Mouse (Mus musculus) limb, embryonic 13.5 days (tissue): ENCODE data around the gene Elf2. TPM values are rescaled to one million over a fixed set of nuclear protein-coding genes. Genes with fewer than 3 reads are reported as not detected.

Source experiments
- ATAC-seq: fragments of 200-750 bp; cut with Nextera tagmentation; 2 replicates; pipeline ENCODE4 v1.8.0; 2017; ENCODE audit warnings: low read depth, moderate number of reproducible peaks, moderate TSS enrichment; ENCODE audit not compliant: low FRiP score
- H3K27ac ChIP-seq: fragments of 300-500 bp; sonication (generic); 2 replicates; pipeline ENCODE4 v1.5.1; 2015; ENCODE audit warnings: inconsistent platforms, mild to moderate bottlenecking, moderate library complexity
- H3K27me3 ChIP-seq: fragments of 300-500 bp; sonication (generic); 2 replicates; pipeline ENCODE4 v1.6.1; 2015; ENCODE audit warnings: mild to moderate bottlenecking, inconsistent platforms
- H3K36me3 ChIP-seq: fragments of 300-500 bp; sonication (generic); 2 replicates; pipeline ENCODE4 v1.6.1; 2015; ENCODE audit warnings: inconsistent platforms, mild to moderate bottlenecking, moderate library complexity
- H3K4me1 ChIP-seq: fragments of 300-500 bp; sonication (generic); 2 replicates; pipeline ENCODE4 v1.6.1; 2015; ENCODE audit warnings: inconsistent platforms
- H3K4me2 ChIP-seq: fragments of 300-500 bp; sonication (generic); replicated peaks from 2 replicates; pipeline ENCODE4 v1.6.1; 2015; ENCODE audit warnings: inconsistent platforms, mild to moderate bottlenecking, moderate library complexity
- H3K4me3 ChIP-seq: fragments of 300-500 bp; sonication (generic); 2 replicates; pipeline ENCODE4 v1.5.1; 2015; ENCODE audit warnings: moderate library complexity, mild to moderate bottlenecking, inconsistent platforms
- H3K9ac ChIP-seq: fragments of 300-500 bp; sonication (generic); 2 replicates; pipeline ENCODE4 v1.6.1; 2015; ENCODE audit warnings: mild to moderate bottlenecking, inconsistent platforms
- H3K9me3 ChIP-seq: fragments of 300-500 bp; sonication (generic); 2 replicates; pipeline ENCODE4 v1.6.1; 2016; ENCODE audit warnings: inconsistent platforms
- WGBS: fragments of 180-500 bp; shearing (Covaris S2); methylation state at CpG from one replicate; pipeline ENCODE4 v1.1.7; 2015; 5-methylcytosine and 5-hydroxymethylcytosine counted together
- polyA plus RNA-seq: library from polyadenylated mRNA; unstranded; fragments of >200 nt; fragmentation: Nextera tagmentation; extraction: Ambion mirVana; gene quantifications from 2 replicates; pipeline ENCODE4 v1.2.1, GENCODE M21; 2015

Gene Elf2
- polyA plus RNA-seq, 1 experiment from 2014 or later = 65.0 TPM

DNA sequence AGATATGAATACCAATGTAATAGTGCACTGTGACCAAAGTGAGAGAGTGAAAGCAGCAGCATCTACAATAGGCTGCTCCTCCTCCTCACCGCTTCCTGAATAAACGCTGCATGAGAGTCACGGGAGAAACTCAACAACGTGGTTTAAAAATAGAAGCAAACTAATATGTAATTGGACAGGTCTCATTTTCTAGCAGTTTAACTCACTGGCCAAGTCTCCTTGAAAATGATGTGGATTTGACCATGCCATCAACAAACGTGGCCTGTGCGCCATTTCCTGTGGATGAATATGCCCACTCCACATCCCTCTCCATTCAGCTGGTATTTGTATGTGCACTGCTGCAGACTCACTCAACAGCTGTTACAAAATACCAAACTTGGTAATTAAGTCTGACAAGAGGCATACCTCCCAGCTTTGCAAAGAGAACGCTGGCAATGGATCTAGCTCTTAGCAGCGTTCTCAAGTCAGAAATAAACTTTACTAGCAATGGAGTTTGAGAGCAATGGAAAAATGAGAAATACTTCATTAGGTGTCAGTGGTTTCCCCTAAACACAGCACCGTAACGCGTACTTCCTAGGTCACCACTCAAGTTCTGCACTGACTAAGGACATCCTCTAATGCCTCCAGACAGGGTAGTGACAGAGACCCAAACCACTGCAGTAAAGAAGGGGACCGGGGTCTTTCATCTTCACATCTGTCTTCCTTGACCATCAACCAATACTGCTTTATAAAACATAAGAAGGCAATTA, 70.2 kb downstream of the Elf2 start:
- no peak overlapping the region for H3K4me2 ChIP-seq
- H3K4me3 ChIP-seq = no peak overlapping the region
- H3K27me3 ChIP-seq = no peaks in the 10 kb centered on the region
- 79% methylated on average over 12 of the region's 12 CpGs for WGBS
- H3K9ac ChIP-seq = no peak overlapping the region
- no peaks in the 10 kb centered on the region for H3K9me3 ChIP-seq
- ATAC-seq = no peak
- H3K4me1 ChIP-seq = peaks cover 16% of the 10 kb centered on the region
- peaks cover 13% of the 10 kb centered on the region for H3K36me3 ChIP-seq
- no peak overlapping the region for H3K27ac ChIP-seq

DNA sequence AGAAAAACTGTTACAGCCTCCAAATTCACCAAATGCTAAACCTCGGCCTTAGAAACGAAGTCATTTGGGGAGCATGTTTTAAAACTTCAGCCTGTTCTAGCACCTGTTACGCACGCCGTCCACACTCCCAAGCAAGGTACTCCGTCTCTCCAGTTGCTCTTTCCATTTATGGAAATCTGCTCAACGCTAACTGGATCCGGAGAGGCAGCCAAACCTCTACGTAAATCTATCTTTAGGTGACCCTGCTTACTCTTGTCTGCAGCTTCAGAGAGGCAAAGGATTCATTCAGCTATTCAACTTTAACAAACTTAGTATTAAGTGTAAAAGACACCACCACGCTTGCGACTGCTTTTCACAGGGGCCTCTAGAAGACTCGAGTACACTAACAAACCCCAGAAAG, 72.0 kb downstream of the Elf2 start:
- 73% methylated on average over 12 of the region's 12 CpGs for WGBS
- Histone ChIP-seq H3K4me1 (peaks cover 10% of the 10 kb centered on the region; the same call in 1 of the 2 replicates), H3K27me3 (no peaks in the 10 kb centered on the region), H3K27ac (no peak overlapping the region), H3K36me3 (peaks cover 32% of the 10 kb centered on the region), H3K4me2 (no peak overlapping the region), H3K4me3 (no peak overlapping the region), H3K9ac (no peak overlapping the region), H3K9me3 (no peaks in the 10 kb centered on the region)
- no peak for ATAC-seq

DNA sequence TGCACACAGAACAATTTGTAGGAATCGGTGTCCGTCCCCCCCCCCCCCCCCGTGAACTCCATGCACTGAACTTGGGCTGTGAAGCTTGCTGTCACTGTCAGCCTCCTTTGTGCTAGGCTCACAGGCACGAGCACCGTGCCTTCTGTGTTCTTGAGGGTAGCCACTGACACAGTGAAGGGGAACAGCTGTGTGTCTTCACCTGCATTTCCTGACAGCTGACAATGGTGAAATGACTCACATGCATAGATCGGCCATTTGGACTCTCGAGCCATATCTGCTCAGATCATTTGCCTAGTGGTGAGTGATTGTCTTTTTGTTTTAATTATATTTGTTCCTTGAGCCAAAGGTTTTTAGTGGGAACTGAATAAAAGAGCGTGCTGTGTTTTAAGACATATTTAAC, 77.5 kb downstream of the Elf2 start:
- Histone ChIP-seq H3K27ac (no peak overlapping the region), H3K9me3 (no peaks in the 10 kb centered on the region), H3K27me3 (no peaks in the 10 kb centered on the region), H3K4me1 (no peaks in the 10 kb centered on the region), H3K9ac (no peak overlapping the region), H3K36me3 (peaks cover 78% of the 10 kb centered on the region), H3K4me2 (no peak overlapping the region), H3K4me3 (no peak overlapping the region)
- WGBS = 91% methylated on average over 8 of the region's 8 CpGs
- no peak for ATAC-seq

DNA sequence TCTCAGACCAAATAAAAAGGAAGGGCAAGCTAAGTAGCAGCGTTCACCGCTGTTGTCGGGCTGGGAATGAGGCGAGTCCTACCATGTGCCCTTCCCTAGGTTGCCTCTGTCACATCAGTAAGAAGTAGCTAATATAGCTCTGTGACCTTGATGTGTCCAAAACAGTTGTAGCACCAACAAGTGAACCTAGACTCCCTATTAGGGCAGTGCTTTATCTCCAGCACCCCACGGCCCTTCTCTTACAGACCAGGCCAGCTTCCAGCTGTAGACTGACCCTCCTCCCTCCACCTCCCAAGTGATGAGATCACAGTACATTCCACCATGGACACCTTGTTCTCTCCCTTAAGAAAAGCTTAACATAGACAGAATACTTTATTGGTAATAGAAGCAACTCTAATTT, 82.4 kb downstream of the Elf2 start:
- Histone ChIP-seq H3K4me3 (no peak overlapping the region), H3K27me3 (no peaks in the 10 kb centered on the region), H3K36me3 (peaks cover 88% of the 10 kb centered on the region), H3K4me2 (no peak overlapping the region), H3K9ac (no peak overlapping the region), H3K4me1 (no peaks in the 10 kb centered on the region), H3K27ac (no peak overlapping the region), H3K9me3 (no peaks in the 10 kb centered on the region)
- WGBS = 94% methylated on average over 5 of the region's 5 CpGs
- no peak for ATAC-seq

DNA sequence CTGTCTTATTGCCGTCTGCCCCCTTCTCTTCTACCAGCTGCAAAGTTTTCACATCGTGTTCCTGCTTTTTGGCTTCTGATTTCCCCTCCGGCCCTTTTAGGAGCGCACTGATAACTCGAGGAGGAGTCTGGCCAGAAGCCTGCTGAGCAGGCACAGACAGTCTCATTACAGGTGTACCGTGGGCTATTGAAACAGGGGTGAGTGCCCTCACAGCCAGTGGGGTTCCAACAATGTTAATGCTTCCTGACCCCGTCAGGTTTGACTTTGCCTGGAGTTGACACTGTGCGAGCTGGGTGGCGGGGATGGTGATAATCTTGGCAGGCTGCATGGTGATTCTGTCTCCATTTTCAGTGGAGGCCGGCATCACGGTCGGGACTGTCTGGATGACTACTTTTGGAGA, 84.0 kb downstream of the Elf2 start:
- H3K4me3 ChIP-seq = no peak overlapping the region
- H3K4me1 ChIP-seq = no peaks in the 10 kb centered on the region
- no peak overlapping the region for H3K9ac ChIP-seq
- no peaks in the 10 kb centered on the region for H3K27me3 ChIP-seq
- no peak overlapping the region for H3K27ac ChIP-seq
- WGBS = 86% methylated on average over 12 of the region's 12 CpGs
- H3K9me3 ChIP-seq = no peaks in the 10 kb centered on the region
- peaks cover 87% of the 10 kb centered on the region for H3K36me3 ChIP-seq
- no peak overlapping the region for H3K4me2 ChIP-seq
- no peak for ATAC-seq

DNA sequence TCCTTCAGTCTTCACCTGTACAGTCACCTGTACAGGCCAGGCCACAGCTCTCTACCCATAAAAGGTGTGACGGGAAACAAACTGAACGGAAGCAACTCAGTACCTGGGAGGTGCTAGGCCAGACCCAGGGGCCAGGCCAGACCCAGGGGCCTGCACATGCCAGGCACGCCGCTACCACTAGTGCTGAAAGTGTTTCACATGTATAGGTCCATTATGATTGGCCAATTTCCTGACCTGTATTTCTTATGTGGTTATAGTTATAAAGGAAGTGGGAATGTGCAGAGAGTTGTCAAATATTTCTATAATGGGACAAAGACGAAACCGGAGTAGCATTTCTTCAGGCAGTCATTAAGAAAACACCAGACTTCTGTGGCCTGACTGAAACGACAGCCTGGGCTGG, 85.7 kb downstream of the Elf2 start:
- H3K9ac ChIP-seq = no peak overlapping the region
- 88% methylated on average over 7 of the region's 7 CpGs for WGBS
- H3K27me3 ChIP-seq = no peaks in the 10 kb centered on the region
- no peaks in the 10 kb centered on the region for H3K9me3 ChIP-seq
- no peak for ATAC-seq
- H3K4me2 ChIP-seq = no peak overlapping the region
- no peaks in the 10 kb centered on the region for H3K4me1 ChIP-seq
- H3K4me3 ChIP-seq = no peak overlapping the region
- no peak overlapping the region for H3K27ac ChIP-seq
- peaks cover 85% of the 10 kb centered on the region for H3K36me3 ChIP-seq

DNA sequence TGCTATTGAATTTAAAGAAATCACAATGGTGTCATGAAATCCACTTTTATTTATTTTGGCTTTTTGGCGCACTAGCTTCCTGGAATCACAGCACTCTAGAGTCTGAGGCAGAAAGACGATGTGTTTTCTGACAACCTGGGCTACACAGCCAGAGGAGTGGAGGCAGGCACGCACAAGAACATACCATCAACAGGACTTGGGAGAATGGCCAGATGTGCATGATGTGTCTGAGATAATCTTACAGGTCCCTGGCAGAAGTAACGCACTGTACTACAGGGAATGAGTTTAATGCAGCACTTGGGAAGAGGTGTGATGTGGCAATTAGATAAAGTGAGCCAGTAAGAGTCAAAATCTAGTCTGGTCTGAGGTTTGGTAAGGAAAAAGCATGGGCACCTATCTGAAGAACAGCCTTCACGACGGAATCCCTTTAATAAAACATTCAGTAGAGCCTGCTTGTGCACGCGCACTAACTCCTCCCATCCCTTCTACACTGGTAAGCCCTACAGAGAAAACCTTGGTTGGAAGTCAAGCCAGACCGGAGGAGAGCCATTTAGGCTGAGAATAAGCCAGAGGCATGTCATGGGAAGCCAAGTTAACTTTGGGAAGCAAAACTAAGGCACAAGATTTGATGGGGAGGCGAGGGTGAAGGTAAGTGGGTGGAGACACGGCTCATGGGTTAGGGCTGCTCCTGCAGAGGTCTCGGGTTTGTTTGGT, 87.6 kb downstream of the Elf2 start:
- Histone ChIP-seq H3K4me2 (no peak overlapping the region), H3K4me3 (no peak overlapping the region), H3K27me3 (no peaks in the 10 kb centered on the region), H3K9me3 (no peaks in the 10 kb centered on the region), H3K9ac (no peak overlapping the region), H3K36me3 (peaks cover 82% of the 10 kb centered on the region), H3K27ac (no peak overlapping the region), H3K4me1 (peaks cover 3% of the 10 kb centered on the region; the same call in 1 of the 2 replicates)
- WGBS = 90% methylated on average over 12 of the region's 12 CpGs
- ATAC-seq = no peak

DNA sequence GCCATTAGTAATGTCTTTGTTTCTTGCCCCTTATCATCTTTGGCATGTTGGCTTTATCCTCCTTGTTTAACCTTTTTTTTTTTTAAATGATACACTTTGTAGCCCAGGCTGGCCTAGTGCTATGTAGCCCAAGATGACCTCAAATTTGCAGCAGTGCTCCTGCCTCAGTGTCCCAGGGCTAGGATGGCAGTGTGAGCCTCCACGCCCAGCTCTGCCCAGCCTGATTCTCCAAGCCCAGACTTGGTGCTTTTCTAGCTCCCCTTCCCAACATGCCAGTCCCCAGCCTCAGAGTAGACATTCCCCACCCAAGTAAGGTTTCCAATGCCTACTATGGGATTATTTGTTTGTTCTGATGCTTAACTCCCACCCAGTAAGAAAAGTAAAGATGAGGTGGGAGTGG, 88.2 kb downstream of the Elf2 start:
- no peak overlapping the region for H3K4me2 ChIP-seq
- no peak overlapping the region for H3K4me3 ChIP-seq
- no peak overlapping the region for H3K9ac ChIP-seq
- no peak for ATAC-seq
- no peaks in the 10 kb centered on the region for H3K9me3 ChIP-seq
- H3K4me1 ChIP-seq = peaks cover 4% of the 10 kb centered on the region; the same call in 1 of the 2 replicates
- WGBS = 95% methylated on average over 1 of the region's 1 CpGs
- no peaks in the 10 kb centered on the region for H3K27me3 ChIP-seq
- H3K36me3 ChIP-seq = peaks cover 81% of the 10 kb centered on the region
- H3K27ac ChIP-seq = no peak overlapping the region

DNA sequence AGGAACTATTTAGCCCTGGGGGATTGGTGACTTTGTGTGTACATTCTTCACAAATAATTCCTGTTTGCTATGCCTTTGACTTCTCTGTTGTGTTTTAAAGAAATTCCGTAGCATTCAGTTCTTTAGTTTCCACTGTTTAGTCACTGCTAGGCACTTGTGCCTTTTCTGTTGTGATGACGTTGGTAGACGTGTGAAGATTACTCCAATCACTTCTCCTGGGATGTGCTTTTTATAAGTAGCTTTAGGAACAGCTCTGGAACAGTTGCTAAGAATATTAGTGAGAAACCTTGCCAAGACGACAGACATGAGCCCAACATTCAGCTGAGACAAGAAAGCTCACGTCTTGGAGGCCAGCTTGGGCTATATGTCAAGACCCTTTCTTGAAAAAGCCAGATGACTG, 89.4 kb downstream of the Elf2 start:
- Histone ChIP-seq H3K27me3 (no peaks in the 10 kb centered on the region), H3K4me1 (peaks cover 4% of the 10 kb centered on the region; the same call in 1 of the 2 replicates), H3K4me2 (no peak overlapping the region), H3K9me3 (no peaks in the 10 kb centered on the region), H3K4me3 (no peak overlapping the region), H3K9ac (no peak overlapping the region), H3K36me3 (peaks cover 71% of the 10 kb centered on the region), H3K27ac (no peak overlapping the region)
- no peak for ATAC-seq
- 83% methylated on average over 5 of the region's 5 CpGs for WGBS

DNA sequence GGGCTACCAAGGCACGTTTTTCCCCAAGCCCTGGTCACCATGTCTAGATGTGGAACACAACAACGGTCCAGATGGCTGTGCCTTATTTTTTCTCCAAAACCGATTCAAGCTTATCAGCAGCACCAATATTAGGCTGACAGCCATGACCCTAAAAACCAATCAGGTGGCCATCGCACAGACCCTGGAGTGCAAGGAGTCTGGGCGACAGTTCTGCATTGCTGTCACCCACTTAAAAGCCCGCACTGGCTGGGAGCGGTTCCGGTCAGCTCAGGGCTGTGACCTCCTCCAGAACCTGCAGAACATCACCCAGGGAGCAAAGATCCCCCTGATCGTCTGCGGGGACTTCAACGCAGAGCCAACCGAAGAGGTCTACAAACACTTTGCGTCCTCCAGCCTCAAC, 90.6 kb downstream of the Elf2 start:
- Histone ChIP-seq H3K4me1 (peaks cover 4% of the 10 kb centered on the region; the same call in 1 of the 2 replicates), H3K27ac (no peak overlapping the region), H3K27me3 (no peaks in the 10 kb centered on the region), H3K4me2 (no peak overlapping the region), H3K9ac (no peak overlapping the region), H3K9me3 (no peaks in the 10 kb centered on the region), H3K36me3 (peaks cover 73% of the 10 kb centered on the region), H3K4me3 (no peak overlapping the region)
- ATAC-seq = no peak
- WGBS = 94% methylated on average over 13 of the region's 13 CpGs

DNA sequence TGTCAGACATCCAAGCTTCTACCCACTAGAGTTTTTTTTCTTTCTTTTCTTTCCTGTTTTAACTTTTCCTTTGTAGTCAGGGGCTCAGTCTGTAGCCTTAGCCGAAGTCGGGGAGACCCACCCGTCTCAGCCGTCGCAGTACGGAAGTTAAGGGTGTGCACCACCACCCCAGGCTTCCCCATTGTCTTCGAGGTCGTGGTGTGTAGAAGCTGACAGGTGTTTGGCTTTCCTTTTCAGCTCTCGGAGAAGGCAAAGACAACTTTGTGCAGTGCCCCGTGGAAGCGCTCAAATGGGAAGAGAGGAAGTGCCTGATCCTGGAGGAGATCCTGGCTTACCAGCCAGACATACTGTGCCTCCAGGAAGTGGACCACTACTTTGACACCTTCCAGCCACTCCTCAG, 91.0 kb downstream of the Elf2 start:
- Histone ChIP-seq H3K27me3 (no peaks in the 10 kb centered on the region), H3K4me2 (no peak overlapping the region), H3K27ac (no peak overlapping the region), H3K36me3 (peaks cover 69% of the 10 kb centered on the region), H3K9me3 (no peaks in the 10 kb centered on the region), H3K4me1 (peaks cover 4% of the 10 kb centered on the region; the same call in 1 of the 2 replicates), H3K9ac (no peak overlapping the region), H3K4me3 (no peak overlapping the region)
- ATAC-seq = no peak
- WGBS = 91% methylated on average over 11 of the region's 11 CpGs

DNA sequence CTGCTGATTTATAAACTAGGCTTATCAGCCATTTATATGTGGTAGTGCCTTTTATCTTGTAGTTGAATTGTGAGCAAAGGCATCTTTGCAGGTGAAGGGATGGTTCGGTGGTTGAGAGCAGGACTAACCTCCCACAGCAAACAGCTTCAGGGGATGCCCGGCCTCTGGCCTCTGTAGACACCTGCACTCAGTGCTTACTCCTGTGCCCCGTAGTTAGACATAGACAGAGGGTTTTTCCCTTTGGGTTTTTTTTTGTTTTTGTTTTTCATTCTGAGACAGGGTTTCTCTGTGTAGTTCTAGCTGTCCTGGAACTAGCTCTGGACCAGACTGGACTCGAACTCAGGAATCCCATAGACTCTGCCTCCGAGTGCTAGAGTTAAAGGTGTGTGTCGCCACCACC, 91.9 kb downstream of the Elf2 start:
- ATAC-seq = no peak
- H3K27ac ChIP-seq = no peak overlapping the region
- H3K4me1 ChIP-seq = peaks cover 4% of the 10 kb centered on the region; the same call in 1 of the 2 replicates
- H3K9me3 ChIP-seq = no peaks in the 10 kb centered on the region
- H3K4me3 ChIP-seq = no peak overlapping the region
- no peak overlapping the region for H3K9ac ChIP-seq
- no peak overlapping the region for H3K4me2 ChIP-seq
- 90% methylated on average over 6 of the region's 6 CpGs for WGBS
- H3K36me3 ChIP-seq = peaks cover 60% of the 10 kb centered on the region
- no peaks in the 10 kb centered on the region for H3K27me3 ChIP-seq
